Mouse (Mus musculus) neural tube, embryonic 10.5 days (tissue): ENCODE data around the gene Rgma.

Experiments used
- DNase-seq: peaks from one replicate; pipeline ENCODE4 v3.0.0-alpha.2; 2017; ENCODE audit warnings: low spot score; ENCODE audit errors: extremely low spot score

The Rgma gene

GRCm38 (mm10) chr7:73375257-73376100 is at the start of gene Rgma:
TSS of gene Rgma (plus strand) at chr7:73375509.
- DNase-seq = peak; percentile 83

- no peak for DNase-seq
These were observed 49.1 kb upstream of the Rgma start for GRCm38 (mm10) chr7:73326236-73326635.

- no peak for DNase-seq
These were observed 48.6 kb upstream of the Rgma start for GRCm38 (mm10) chr7:73326680-73327079.

- DNase-seq = no peak
These were observed 48.1 kb upstream of the Rgma start for GRCm38 (mm10) chr7:73327193-73327592.

GRCm38 (mm10) chr7:73327652-73328051 is 47.7 kb upstream of the Rgma start:
- no peak for DNase-seq

GRCm38 (mm10) chr7:73328653-73329207 is 46.6 kb upstream of the Rgma start:
- DNase-seq = no peak

- DNase-seq = no peak
These were observed 44.6 kb upstream of the Rgma start for GRCm38 (mm10) chr7:73330754-73331153.

- DNase-seq = no peak
These were observed 43.7 kb upstream of the Rgma start for GRCm38 (mm10) chr7:73331645-73332044.

- DNase-seq = no peak
These were observed 41.8 kb upstream of the Rgma start for GRCm38 (mm10) chr7:73333398-73333988.

GRCm38 (mm10) chr7:73334883-73335282 is 40.4 kb upstream of the Rgma start:
- DNase-seq = no peak

GRCm38 (mm10) chr7:73336380-73336779 is 38.9 kb upstream of the Rgma start:
- peak; percentile 44 for DNase-seq

GRCm38 (mm10) chr7:73338353-73338752 is 37.0 kb upstream of the Rgma start:
- no peak for DNase-seq

GRCm38 (mm10) chr7:73343852-73344251 is 31.5 kb upstream of the Rgma start:
- DNase-seq = no peak

- no peak for DNase-seq
These were observed 26.7 kb upstream of the Rgma start for GRCm38 (mm10) chr7:73348585-73349124.

- DNase-seq = no peak
These were observed 26.2 kb upstream of the Rgma start for GRCm38 (mm10) chr7:73349158-73349557.

- DNase-seq = no peak
These were observed 20.1 kb upstream of the Rgma start for GRCm38 (mm10) chr7:73355229-73355628.

GRCm38 (mm10) chr7:73356901-73357300 is 18.4 kb upstream of the Rgma start:
- no peak for DNase-seq

- DNase-seq = no peak
These were observed 17.7 kb upstream of the Rgma start for GRCm38 (mm10) chr7:73357626-73358025.

GRCm38 (mm10) chr7:73365511-73365910 is 9.8 kb upstream of the Rgma start:
- DNase-seq = no peak

GRCm38 (mm10) chr7:73365965-73366364 is 9.3 kb upstream of the Rgma start:
- no peak for DNase-seq

- DNase-seq = no peak
These were observed 7.4 kb upstream of the Rgma start for GRCm38 (mm10) chr7:73367681-73368464.
